Mouse (Mus musculus): Measurements from ENCODE around the gene Fgd5. TPM values are rescaled to one million over a fixed set of nuclear protein-coding genes. Genes with fewer than 3 reads are reported as not detected.

The Fgd5 gene
- polyA plus RNA-seq, 1 experiment = not detected

- TF ChIP-seq TCF3 (IDR thresholded peaks at IDR 0.05; ENCODE audit: insufficient read length, low read depth) (no peak), E2F4 (IDR thresholded peaks at IDR 0.05; ENCODE audit: insufficient read depth) (no peak), MYOD1 (IDR thresholded peaks at IDR 0.05; ENCODE audit: control insufficient read depth in 1 of 3, insufficient read length in 2 of 3, low read depth in 2 of 3) (no peak), MYOG (IDR thresholded peaks at IDR 0.05; ENCODE audit: control insufficient read depth in 1 of 3, insufficient read depth in 1 of 3, insufficient read length in 2 of 3, low read depth in 2 of 3) (no peak), MAX (IDR thresholded peaks at IDR 0.05; ENCODE audit: low read depth) (no peak), SRF (IDR thresholded peaks at IDR 0.05; ENCODE audit: control insufficient read depth, insufficient read length, low read depth) (no peak), CEBPB (IDR thresholded peaks at IDR 0.05; ENCODE audit: insufficient read depth, poor library complexity, severe bottlenecking) (no peak), POLR2A (IDR thresholded peaks at IDR 0.05; ENCODE audit: insufficient read length, low read depth) (no peak), TCF12 (IDR thresholded peaks at IDR 0.05; ENCODE audit: insufficient read depth, poor library complexity, severe bottlenecking) (no peak), POLR2AphosphoS2 (IDR thresholded peaks at IDR 0.05; ENCODE audit: insufficient read length, low read depth) (no peak), USF1 (IDR thresholded peaks at IDR 0.05; ENCODE audit: low read depth) (no peak), REST (IDR thresholded peaks at IDR 0.05; ENCODE audit: insufficient read depth, insufficient read length) (no peak)
- Histone ChIP-seq H3K4me3 (no peak overlapping the region), H3K4me2 (ENCODE audit: low read depth) (no peak overlapping the region), H3K79me2 (ENCODE audit: control insufficient read depth, insufficient read depth) (no peaks in the 10 kb centered on the region), H3K27me3 (ENCODE audit: control insufficient read depth, insufficient read depth, insufficient read length) (peaks cover 46% of the 10 kb centered on the region), H3ac (ENCODE audit: control insufficient read depth, insufficient read length) (no peak overlapping the region), H3K36me3 (ENCODE audit: control insufficient read depth, insufficient read depth) (no peaks in the 10 kb centered on the region)
These were observed 39.7 kb downstream of the Fgd5 start for GRCm38 (mm10) chr6:92018421-92018820.

- TF ChIP-seq POLR2AphosphoS2 (IDR thresholded peaks at IDR 0.05; ENCODE audit: insufficient read length, low read depth) (no peak), CEBPB (IDR thresholded peaks at IDR 0.05; ENCODE audit: insufficient read depth, poor library complexity, severe bottlenecking) (no peak), MAX (IDR thresholded peaks at IDR 0.05; ENCODE audit: low read depth) (no peak), REST (IDR thresholded peaks at IDR 0.05; ENCODE audit: insufficient read depth, insufficient read length) (no peak), TCF12 (IDR thresholded peaks at IDR 0.05; ENCODE audit: insufficient read depth, poor library complexity, severe bottlenecking) (no peak), USF1 (IDR thresholded peaks at IDR 0.05; ENCODE audit: low read depth) (no peak), POLR2A (IDR thresholded peaks at IDR 0.05; ENCODE audit: insufficient read length, low read depth) (no peak), MYOG (IDR thresholded peaks at IDR 0.05; ENCODE audit: control insufficient read depth in 1 of 3, insufficient read depth in 1 of 3, insufficient read length in 2 of 3, low read depth in 2 of 3) (no peak), TCF3 (IDR thresholded peaks at IDR 0.05; ENCODE audit: insufficient read length, low read depth) (no peak), MYOD1 (IDR thresholded peaks at IDR 0.05; ENCODE audit: control insufficient read depth in 1 of 3, insufficient read length in 2 of 3, low read depth in 2 of 3) (no peak), SRF (IDR thresholded peaks at IDR 0.05; ENCODE audit: control insufficient read depth, insufficient read length, low read depth) (no peak), E2F4 (IDR thresholded peaks at IDR 0.05; ENCODE audit: insufficient read depth) (no peak)
- H3K4me3 ChIP-seq = no peak overlapping the region
- H3K27me3 ChIP-seq (ENCODE audit: control insufficient read depth, insufficient read depth, insufficient read length) = peaks cover 40% of the 10 kb centered on the region
- no peaks in the 10 kb centered on the region for H3K36me3 ChIP-seq (ENCODE audit: control insufficient read depth, insufficient read depth)
- no peak overlapping the region for H3ac ChIP-seq (ENCODE audit: control insufficient read depth, insufficient read length)
- H3K79me2 ChIP-seq (ENCODE audit: control insufficient read depth, insufficient read depth) = no peaks in the 10 kb centered on the region
- no peak overlapping the region for H3K4me2 ChIP-seq (ENCODE audit: low read depth)
These were observed 42.4 kb downstream of the Fgd5 start for GRCm38 (mm10) chr6:92021061-92021460.

GRCm38 (mm10) chr6:92021506-92021905 is 42.8 kb downstream of the Fgd5 start:
- H3K79me2 ChIP-seq (ENCODE audit: control insufficient read depth, insufficient read depth) = no peaks in the 10 kb centered on the region
- no peaks in the 10 kb centered on the region for H3K36me3 ChIP-seq (ENCODE audit: control insufficient read depth, insufficient read depth)
- no peak overlapping the region for H3K4me2 ChIP-seq (ENCODE audit: low read depth)
- H3K27me3 ChIP-seq (ENCODE audit: control insufficient read depth, insufficient read depth, insufficient read length) = peaks cover 40% of the 10 kb centered on the region
- no peak overlapping the region for H3K4me3 ChIP-seq
- TF ChIP-seq POLR2A (IDR thresholded peaks at IDR 0.05; ENCODE audit: insufficient read length, low read depth) (no peak), TCF12 (IDR thresholded peaks at IDR 0.05; ENCODE audit: insufficient read depth, poor library complexity, severe bottlenecking) (no peak), MAX (IDR thresholded peaks at IDR 0.05; ENCODE audit: low read depth) (no peak), SRF (IDR thresholded peaks at IDR 0.05; ENCODE audit: control insufficient read depth, insufficient read length, low read depth) (no peak), MYOD1 (IDR thresholded peaks at IDR 0.05; ENCODE audit: control insufficient read depth in 1 of 3, insufficient read length in 2 of 3, low read depth in 2 of 3) (no peak), MYOG (IDR thresholded peaks at IDR 0.05; ENCODE audit: control insufficient read depth in 1 of 3, insufficient read depth in 1 of 3, insufficient read length in 2 of 3, low read depth in 2 of 3) (no peak)
- no peak overlapping the region for H3ac ChIP-seq (ENCODE audit: control insufficient read depth, insufficient read length)

GRCm38 (mm10) chr6:92025252-92025651 is 46.6 kb downstream of the Fgd5 start:
- Histone ChIP-seq H3K27me3 (ENCODE audit: control insufficient read depth, insufficient read depth, insufficient read length) (peaks cover 24% of the 10 kb centered on the region), H3K4me2 (ENCODE audit: low read depth) (no peak overlapping the region), H3K36me3 (ENCODE audit: control insufficient read depth, insufficient read depth) (no peaks in the 10 kb centered on the region), H3K79me2 (ENCODE audit: control insufficient read depth, insufficient read depth) (no peaks in the 10 kb centered on the region), H3K4me3 (no peak overlapping the region), H3ac (ENCODE audit: control insufficient read depth, insufficient read length) (no peak overlapping the region)
- TF ChIP-seq MYOD1 (IDR thresholded peaks at IDR 0.05; ENCODE audit: control insufficient read depth in 1 of 3, insufficient read length in 2 of 3, low read depth in 2 of 3) (no peak), REST (IDR thresholded peaks at IDR 0.05; ENCODE audit: insufficient read depth, insufficient read length) (no peak), POLR2A (IDR thresholded peaks at IDR 0.05; ENCODE audit: insufficient read length, low read depth) (no peak), MAX (IDR thresholded peaks at IDR 0.05; ENCODE audit: low read depth) (no peak), POLR2AphosphoS2 (IDR thresholded peaks at IDR 0.05; ENCODE audit: insufficient read length, low read depth) (no peak), USF1 (IDR thresholded peaks at IDR 0.05; ENCODE audit: low read depth) (no peak), TCF12 (IDR thresholded peaks at IDR 0.05; ENCODE audit: insufficient read depth, poor library complexity, severe bottlenecking) (no peak), MYOG (IDR thresholded peaks at IDR 0.05; ENCODE audit: control insufficient read depth in 1 of 3, insufficient read depth in 1 of 3, insufficient read length in 2 of 3, low read depth in 2 of 3) (no peak)

- peaks cover 7% of the 10 kb centered on the region for H3K27me3 ChIP-seq (ENCODE audit: control insufficient read depth, insufficient read depth, insufficient read length)
- H3ac ChIP-seq (ENCODE audit: control insufficient read depth, insufficient read length) = no peak overlapping the region
- no peaks in the 10 kb centered on the region for H3K79me2 ChIP-seq (ENCODE audit: control insufficient read depth, insufficient read depth)
- no peaks in the 10 kb centered on the region for H3K36me3 ChIP-seq (ENCODE audit: control insufficient read depth, insufficient read depth)
- no peak for TF ChIP-seq MYOG (IDR thresholded peaks at IDR 0.05; ENCODE audit: control insufficient read depth in 1 of 3, insufficient read depth in 1 of 3, insufficient read length in 2 of 3, low read depth in 2 of 3)
- no peak for TF ChIP-seq POLR2A (IDR thresholded peaks at IDR 0.05; ENCODE audit: insufficient read length, low read depth)
- TF ChIP-seq TCF3 (IDR thresholded peaks at IDR 0.05; ENCODE audit: insufficient read length, low read depth) = no peak
- TF ChIP-seq POLR2AphosphoS2 (IDR thresholded peaks at IDR 0.05; ENCODE audit: insufficient read length, low read depth) = no peak
- TF ChIP-seq SRF (IDR thresholded peaks at IDR 0.05; ENCODE audit: control insufficient read depth, insufficient read length, low read depth) = no peak
- TF ChIP-seq MAX (IDR thresholded peaks at IDR 0.05; ENCODE audit: low read depth) = no peak
- TF ChIP-seq REST (IDR thresholded peaks at IDR 0.05; ENCODE audit: insufficient read depth, insufficient read length) = no peak
- no peak for TF ChIP-seq USF1 (IDR thresholded peaks at IDR 0.05; ENCODE audit: low read depth)
- no peak for TF ChIP-seq E2F4 (IDR thresholded peaks at IDR 0.05; ENCODE audit: insufficient read depth)
- TF ChIP-seq TCF12 (IDR thresholded peaks at IDR 0.05; ENCODE audit: insufficient read depth, poor library complexity, severe bottlenecking) = no peak
- no peak for TF ChIP-seq CEBPB (IDR thresholded peaks at IDR 0.05; ENCODE audit: insufficient read depth, poor library complexity, severe bottlenecking)
- TF ChIP-seq MYOD1 (IDR thresholded peaks at IDR 0.05; ENCODE audit: control insufficient read depth in 1 of 3, insufficient read length in 2 of 3, low read depth in 2 of 3) = no peak
- no peak overlapping the region for H3K4me3 ChIP-seq
- no peak overlapping the region for H3K4me2 ChIP-seq (ENCODE audit: low read depth)
These were observed 48.7 kb downstream of the Fgd5 start for GRCm38 (mm10) chr6:92027379-92027778.
